Mouse (Mus musculus): ENCODE results near the gene Fkbp8.

DNA sequence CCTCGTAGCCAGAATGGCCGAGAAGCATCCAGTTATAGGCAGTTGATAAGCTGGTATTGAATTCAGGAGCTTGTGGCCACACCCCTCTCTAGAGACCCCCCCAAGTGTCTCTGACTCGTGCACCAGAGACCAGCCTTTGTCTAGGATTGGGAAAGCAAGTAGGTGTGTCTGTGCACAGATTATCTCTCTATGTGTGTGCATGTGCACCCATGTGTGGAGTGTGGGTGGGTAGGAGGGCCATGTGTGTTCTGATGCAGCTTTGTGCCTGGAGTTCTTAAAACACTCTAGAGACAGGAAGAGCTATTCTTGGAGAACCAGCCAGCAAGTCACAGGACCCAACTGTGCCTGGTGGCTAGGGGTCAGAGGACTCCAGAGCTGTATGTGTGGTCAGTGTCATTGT, 33.0 kb downstream of the Fkbp8 start:
- TF ChIP-seq CTCF (IDR thresholded peaks at IDR 0.05; ENCODE audit: low read depth, low read length) (no peak), POLR2A (IDR thresholded peaks at IDR 0.05; ENCODE audit: insufficient read depth, low read length) (no peak)

All from ES-Bruce4 (cell line).